Comparison of ENCODE assay signal across 10 mouse cellular contexts in genomic region chr8:106727241-106727835, GRCm38 (mm10). TPM values are rescaled to one million over a fixed set of nuclear protein-coding genes. Genes with fewer than 3 reads are reported as not detected.
DNase-seq lines count a peak whose midpoint lies in the region; ATAC-seq and TF ChIP-seq lines count a peak whose summit lies in the region.
"Had no signal": no experiment of that assay in that cellular context is flagged by ENCODE, and none has a peak within 500 bp of the region (broad histone marks: within the 10 kb centered on the region; RNA-seq: fewer than 3 reads in every experiment).

No protein-coding gene starts in this region.

- WGBS in forebrain, embryonic 16.5 days, result 4% methylated on average over 16 of the region's 16 CpGs
- WGBS in midbrain, embryonic 12.5 days, result 8% methylated on average over 16 of the region's 16 CpGs

- H3K27ac ChIP-seq in cortical plate, adult 2 months (ENCODE audit: insufficient read depth, low read length), result no peak overlapping the region
- peak overlapping the region; percentile 80 for H3K27ac ChIP-seq in forebrain, embryonic 16.5 days (ENCODE audit: low read length)
- peak overlapping the region; percentile 56 for H3K27ac ChIP-seq in midbrain, embryonic 12.5 days (replicated peaks)
- H3K27ac ChIP-seq: limb, embryonic 12.5 days had no signal

- peak; percentile 33 to 55 for DNase-seq in layer of hippocampus, adult 18-20 months (ENCODE audit: low spot score in 2 of 2)
- no peak for DNase-seq in layer of hippocampus, adult 9-10 months (ENCODE audit: low spot score)
- DNase-seq in spleen, postnatal 4 days (ENCODE audit: low spot score in 2 of 2), result no peak
- DNase-seq in ovary, postnatal 36 days (ENCODE audit: low spot score), result no peak
- no peak for DNase-seq in spleen, adult 12 weeks (ENCODE audit: low spot score)

- peak overlapping the region; percentile 46 for H3K4me2 ChIP-seq in forebrain, embryonic 16.5 days (ENCODE audit: low read length)
- peak overlapping the region; percentile 47 for H3K4me2 ChIP-seq in midbrain, embryonic 12.5 days (replicated peaks)
- H3K4me2 ChIP-seq: limb, embryonic 12.5 days had no signal

- H3K4me3 ChIP-seq in cortical plate, adult 2 months (ENCODE audit: insufficient read depth, low read length), result peak overlapping the region; percentile 4; the same call in 1 of the 2 replicates
- H3K4me3 ChIP-seq in forebrain, embryonic 16.5 days (replicated peaks; ENCODE audit: low read length), result peak overlapping the region; percentile 14
- 0 out of 2 replicates have a peak overlapping the region, but pooled peaks have one; percentile 18 for H3K4me3 ChIP-seq in midbrain, embryonic 12.5 days
- H3K4me3 ChIP-seq: limb, embryonic 12.5 days had no signal

- H3K27me3 ChIP-seq in forebrain, embryonic 16.5 days (replicated peaks; ENCODE audit: control insufficient read depth, insufficient read depth, low read length), result no peaks in the 10 kb centered on the region
- H3K27me3 ChIP-seq in midbrain, embryonic 12.5 days, result peaks cover 76% of the 10 kb centered on the region
- H3K27me3 ChIP-seq: CH12.LX; limb, embryonic 12.5 days had no signal

- no peaks in the 10 kb centered on the region for H3K36me3 ChIP-seq in forebrain, embryonic 16.5 days (ENCODE audit: control insufficient read depth, insufficient read depth)
- H3K36me3 ChIP-seq in midbrain, embryonic 12.5 days, result no peaks in the 10 kb centered on the region; the same call in 1 of the 2 replicates

- no peaks in the 10 kb centered on the region for H3K4me1 ChIP-seq in cortical plate, adult 2 months (ENCODE audit: control insufficient read depth, insufficient read depth, low read length)
- H3K4me1 ChIP-seq in forebrain, embryonic 16.5 days (replicated peaks; ENCODE audit: control insufficient read depth, insufficient read depth, low read length), result peaks cover 12% of the 10 kb centered on the region
- peaks cover 20% of the 10 kb centered on the region for H3K4me1 ChIP-seq in midbrain, embryonic 12.5 days

- ATAC-seq in forebrain, embryonic 16.5 days, result peak; percentile 84
- ATAC-seq in midbrain, embryonic 12.5 days (ENCODE audit: low FRiP score, low read depth), result peak; percentile 85

- H3K9ac ChIP-seq in forebrain, embryonic 16.5 days (replicated peaks; ENCODE audit: low read depth, low read length), result peak overlapping the region; percentile 52; the same call in 1 of the 2 replicates
- H3K9ac ChIP-seq in midbrain, embryonic 12.5 days (replicated peaks), result no peak overlapping the region; the same call in 1 of the 2 replicates
- H3K9ac ChIP-seq: limb, embryonic 12.5 days had no signal

- TF ChIP-seq CTCF in cortical plate, adult 2 months (IDR thresholded peaks at IDR 0.05; ENCODE audit: extremely low read depth, insufficient read depth, low read length), result no peak

- no peaks in the 10 kb centered on the region for H3K9me3 ChIP-seq in forebrain, embryonic 16.5 days (ENCODE audit: control insufficient read depth, low read length)
- H3K9me3 ChIP-seq in midbrain, embryonic 12.5 days, result no peaks in the 10 kb centered on the region
- H3K9me3 ChIP-seq: limb, embryonic 12.5 days had no signal

- TF ChIP-seq POLR2A in cortical plate, adult 2 months (IDR thresholded peaks at IDR 0.05; ENCODE audit: extremely low read depth, insufficient read depth, low read length), result no peak

RNA-seq across cellular contexts. Expression of gene Tango6, which starts 44.5 kb away (rescaled TPM):
- 1 to 10 TPM; 6.6 to 6.7 TPM for total RNA-seq in layer of hippocampus, adult 18-20 months (2021)
- polyA plus RNA-seq in cortical plate, adult 2 months (2012; rRNA removed), result 2.8 and 2.9 TPM in 2 replicates
- polyA plus RNA-seq in forebrain, embryonic 16.5 days (2015; fragmentation: Nextera tagmentation; extraction: Ambion mirVana), result 4.3 and 5.6 TPM in 2 replicates
- polyA plus RNA-seq in midbrain, embryonic 12.5 days (2016; fragmentation: Nextera tagmentation; extraction: Ambion mirVana), result 9.2 and 10.8 TPM in 2 replicates

Comparison
In these comparisons a context has a peak if more than half of its experiments do, and no peak if none do; other contexts are left out.
1. DNase-seq: peak in layer of hippocampus, adult 18-20 months (2 of 2); none in layer of hippocampus, adult 9-10 months (single experiment), spleen, postnatal 4 days (0 of 2), ovary, postnatal 36 days (single experiment) and spleen, adult 12 weeks (single experiment).
2. Peak in every context shown above with its lines, with median percentiles within 50 percentile points of each other: H3K4me3 ChIP-seq.